Mouse (Mus musculus): ENCODE measurements around the gene Rtkn2. TPM values are rescaled to one million over a fixed set of nuclear protein-coding genes. Genes with fewer than 3 reads are reported as not detected.

Rtkn2 gene
- polyA plus RNA-seq, 1 experiment = 1.5 TPM

- no peak for DNase-seq (ENCODE audit: extremely low spot score in 1 of 2, low spot score in 1 of 2)
Observed at GRCm38 (mm10) chr10:68036368-68036980, 57.1 kb downstream of the Rtkn2 start.

GRCm38 (mm10) chr10:68038997-68039624 is 59.7 kb downstream of the Rtkn2 start:
- no peak for DNase-seq (ENCODE audit: extremely low spot score in 1 of 2, low spot score in 1 of 2)

- DNase-seq (ENCODE audit: extremely low spot score in 1 of 2, low spot score in 1 of 2) = no peak
Observed at GRCm38 (mm10) chr10:68039641-68040205, 60.4 kb downstream of the Rtkn2 start.

- DNase-seq (ENCODE audit: extremely low spot score in 1 of 2, low spot score in 1 of 2) = no peak
Observed at GRCm38 (mm10) chr10:68040394-68040793, 61.0 kb downstream of the Rtkn2 start.

GRCm38 (mm10) chr10:68043973-68044372 is 64.6 kb downstream of the Rtkn2 start:
- DNase-seq (ENCODE audit: extremely low spot score in 1 of 2, low spot score in 1 of 2) = no peak

GRCm38 (mm10) chr10:68044864-68045263 is 65.5 kb downstream of the Rtkn2 start:
- DNase-seq (ENCODE audit: extremely low spot score in 1 of 2, low spot score in 1 of 2) = no peak

GRCm38 (mm10) chr10:68048641-68049305 is 69.4 kb downstream of the Rtkn2 start:
- DNase-seq (ENCODE audit: extremely low spot score in 1 of 2, low spot score in 1 of 2) = no peak

GRCm38 (mm10) chr10:68050882-68051281 is 71.5 kb downstream of the Rtkn2 start:
- no peak for DNase-seq (ENCODE audit: extremely low spot score in 1 of 2, low spot score in 1 of 2)

- DNase-seq (ENCODE audit: extremely low spot score in 1 of 2, low spot score in 1 of 2) = no peak
Observed at GRCm38 (mm10) chr10:68051316-68051933, 72.1 kb downstream of the Rtkn2 start.

GRCm38 (mm10) chr10:68052307-68052706 is 72.9 kb downstream of the Rtkn2 start:
- DNase-seq (ENCODE audit: extremely low spot score in 1 of 2, low spot score in 1 of 2) = no peak

GRCm38 (mm10) chr10:68054131-68054530 is 74.8 kb downstream of the Rtkn2 start:
- DNase-seq (ENCODE audit: extremely low spot score in 1 of 2, low spot score in 1 of 2) = no peak

GRCm38 (mm10) chr10:68054706-68055105 is 75.3 kb downstream of the Rtkn2 start:
- DNase-seq (ENCODE audit: extremely low spot score in 1 of 2, low spot score in 1 of 2) = no peak

GRCm38 (mm10) chr10:68057841-68058240 is 78.5 kb downstream of the Rtkn2 start:
- DNase-seq (ENCODE audit: extremely low spot score in 1 of 2, low spot score in 1 of 2) = no peak

GRCm38 (mm10) chr10:68058378-68058777 is 79.0 kb downstream of the Rtkn2 start:
- no peak for DNase-seq (ENCODE audit: extremely low spot score in 1 of 2, low spot score in 1 of 2)

- DNase-seq (ENCODE audit: extremely low spot score in 1 of 2, low spot score in 1 of 2) = no peak
Observed at GRCm38 (mm10) chr10:68060590-68061248, 81.3 kb downstream of the Rtkn2 start.

GRCm38 (mm10) chr10:68061249-68061615 is 81.9 kb downstream of the Rtkn2 start:
- DNase-seq (ENCODE audit: extremely low spot score in 1 of 2, low spot score in 1 of 2) = no peak

GRCm38 (mm10) chr10:68063806-68064545 is 84.6 kb downstream of the Rtkn2 start:
- DNase-seq (ENCODE audit: extremely low spot score in 1 of 2, low spot score in 1 of 2) = no peak

- no peak for DNase-seq (ENCODE audit: extremely low spot score in 1 of 2, low spot score in 1 of 2)
Observed at GRCm38 (mm10) chr10:68064571-68064970, 85.2 kb downstream of the Rtkn2 start.

- no peak for DNase-seq (ENCODE audit: extremely low spot score in 1 of 2, low spot score in 1 of 2)
Observed at GRCm38 (mm10) chr10:68066173-68066572, 86.8 kb downstream of the Rtkn2 start.

GRCm38 (mm10) chr10:68067961-68068360 is 88.6 kb downstream of the Rtkn2 start:
- DNase-seq (ENCODE audit: extremely low spot score in 1 of 2, low spot score in 1 of 2) = no peak
